Mouse (Mus musculus): ENCODE data around the gene Parvb. TPM values are rescaled to one million over a fixed set of nuclear protein-coding genes. Genes with fewer than 3 reads are reported as not detected.

Gene Parvb
- total RNA-seq, 2 experiments from 2014 or later: 130 to 134 TPM

DNA sequence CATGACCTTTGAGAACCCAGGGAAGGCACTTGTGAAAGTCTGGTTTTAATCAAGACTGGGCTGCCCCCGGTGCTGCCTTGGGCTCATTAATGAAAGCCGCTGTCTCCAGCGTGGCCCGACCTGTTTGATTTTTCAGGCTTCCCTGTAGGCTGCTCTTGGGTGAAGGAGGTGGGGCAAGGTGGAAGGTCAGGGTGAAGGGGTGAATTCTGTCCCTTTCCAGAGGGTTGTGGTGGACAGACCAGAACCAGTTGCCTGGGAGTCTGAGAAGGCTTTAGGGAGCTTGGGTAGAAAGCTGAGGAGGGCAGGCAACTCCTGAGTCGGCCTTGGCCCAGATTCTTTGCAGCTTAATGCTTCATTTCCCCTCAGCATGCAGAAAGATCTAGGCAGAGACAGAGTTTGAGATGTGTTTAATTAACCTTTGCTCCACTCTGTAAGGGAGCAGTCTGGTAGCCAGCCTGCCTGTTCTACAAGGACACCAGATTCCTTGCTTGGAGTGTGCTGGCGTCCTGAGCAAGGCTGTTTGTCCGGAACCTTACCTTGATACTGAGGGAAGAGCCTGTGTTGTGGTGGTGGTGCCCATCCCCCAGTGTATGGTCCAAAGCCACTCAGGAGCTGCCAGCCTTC is 15.3 kb upstream of the Parvb start:
- no peak for DNase-seq (ENCODE audit: low spot score in 2 of 2)

GRCm38 (mm10) chr15:84217969-84218782 is 13.7 kb upstream of the Parvb start:
- no peak for DNase-seq (ENCODE audit: low spot score in 2 of 2)

DNA sequence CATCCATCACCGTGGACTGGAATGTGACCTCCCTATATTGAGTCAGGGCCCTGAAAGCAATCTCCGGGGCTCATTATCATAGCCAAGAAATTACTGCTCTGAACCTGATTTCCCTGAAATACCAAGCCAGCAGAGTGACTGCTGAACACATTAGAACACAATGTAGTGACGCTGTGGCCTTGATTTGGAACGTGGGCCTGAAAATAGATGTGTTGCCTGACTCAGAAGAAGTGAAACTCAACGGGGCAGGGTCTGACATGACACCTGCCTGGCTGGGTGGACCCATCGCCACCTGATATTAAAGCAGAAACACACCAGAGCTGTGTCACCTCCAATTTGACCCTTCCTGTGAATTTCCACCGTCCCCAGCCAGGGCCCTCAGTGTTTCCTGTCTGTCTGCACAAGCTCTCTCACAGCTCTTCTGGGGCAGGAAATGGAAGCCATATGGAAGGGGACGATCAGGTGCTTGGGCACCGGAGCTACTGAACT is 13.0 kb upstream of the Parvb start:
- DNase-seq (ENCODE audit: low spot score in 2 of 2): no peak

GRCm38 (mm10) chr15:84221539-84221938 is 10.3 kb upstream of the Parvb start:
- DNase-seq (ENCODE audit: low spot score in 2 of 2): no peak

- no peak for DNase-seq (ENCODE audit: low spot score in 2 of 2)
These were observed 8.4 kb upstream of the Parvb start for GRCm38 (mm10) chr15:84223423-84223822.

DNA sequence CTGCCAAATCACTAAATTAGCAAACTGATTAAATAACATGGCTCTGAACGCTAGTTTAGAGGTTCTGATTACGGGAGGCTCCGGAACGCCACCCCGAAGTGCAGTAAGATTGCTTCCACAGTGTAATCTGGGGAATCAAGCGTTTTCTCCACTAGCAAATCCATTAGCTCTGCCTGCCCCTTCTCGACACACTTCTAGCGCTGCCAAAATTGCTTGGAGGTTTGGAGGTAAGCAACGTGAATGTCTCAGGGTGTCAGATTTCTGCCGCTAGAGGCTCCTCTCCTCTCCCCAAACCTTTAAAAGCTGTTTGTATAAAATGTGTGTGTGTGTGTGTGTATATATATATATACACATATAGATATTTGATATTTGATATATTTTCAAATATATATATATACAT is 7.1 kb upstream of the Parvb start:
- no peak for DNase-seq (ENCODE audit: low spot score in 2 of 2)

DNA sequence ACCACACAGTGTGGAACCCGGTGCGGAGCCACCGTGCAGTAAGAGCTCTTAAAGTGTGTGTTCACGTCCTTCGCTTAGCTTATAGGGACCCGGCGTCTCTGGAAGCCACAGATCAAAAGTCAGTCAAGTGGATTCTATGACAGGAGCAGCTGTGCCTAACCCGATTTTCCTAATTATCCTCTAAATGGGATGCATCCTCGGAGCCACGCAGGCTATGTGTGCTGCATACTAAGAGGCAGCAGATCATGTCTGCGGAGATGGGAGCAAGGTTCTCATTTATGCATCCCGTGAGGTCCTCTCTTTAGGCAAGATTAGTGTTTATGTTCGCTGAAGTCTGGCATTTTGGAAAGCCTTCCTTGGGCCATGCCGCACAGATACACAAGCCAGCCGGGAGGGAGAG is 4.9 kb upstream of the Parvb start:
- no peak for DNase-seq (ENCODE audit: low spot score in 2 of 2)

DNA sequence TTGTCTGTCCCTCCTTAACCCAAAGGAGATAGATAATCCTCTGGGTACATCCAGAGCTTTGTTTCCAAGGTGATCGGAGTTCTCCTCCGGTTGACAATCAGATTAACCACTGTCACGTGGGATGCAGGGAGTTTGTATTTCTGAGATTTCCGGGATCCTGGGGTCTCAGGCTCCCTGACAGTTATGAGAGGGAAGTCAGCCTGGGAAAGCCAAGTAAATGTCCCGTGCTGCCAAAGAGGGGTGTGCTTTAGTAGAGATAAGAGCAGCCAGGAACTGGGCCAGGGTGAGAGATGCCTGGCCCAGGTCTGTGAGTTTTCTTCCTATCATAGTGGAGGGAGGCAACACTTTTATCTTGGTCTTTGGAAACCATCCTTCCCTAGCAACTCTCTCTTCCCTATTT is 1.2 kb upstream of the Parvb start:
- DNase-seq (ENCODE audit: low spot score in 2 of 2): no peak

- DNase-seq (ENCODE audit: low spot score in 2 of 2): no peak
These were observed 630 bp upstream of the Parvb start for GRCm38 (mm10) chr15:84231113-84231712.

DNA sequence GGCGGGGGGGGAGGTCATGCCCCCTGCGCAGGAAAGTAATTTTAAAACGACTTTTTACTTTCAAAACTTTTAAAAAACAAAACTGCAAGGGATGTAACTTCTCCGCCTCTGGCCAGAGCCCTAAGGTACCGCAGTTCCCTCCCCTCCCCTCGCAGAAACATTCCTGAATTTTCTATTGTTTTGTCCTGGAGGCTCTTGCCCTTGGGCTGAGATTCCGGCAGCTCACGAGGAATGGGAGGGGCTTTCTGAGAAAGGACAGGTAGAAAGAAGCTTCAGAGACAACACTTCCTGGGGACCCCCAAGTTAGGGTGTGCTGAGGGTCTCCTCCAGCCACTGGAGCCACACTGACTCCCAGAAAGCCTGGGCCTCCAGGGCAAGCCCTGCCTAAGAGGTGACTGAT is 766 bp downstream of the Parvb start:
- DNase-seq (ENCODE audit: low spot score in 2 of 2): no peak

GRCm38 (mm10) chr15:84234794-84235581 is 3.1 kb downstream of the Parvb start:
- DNase-seq (ENCODE audit: low spot score in 2 of 2): no peak

DNA sequence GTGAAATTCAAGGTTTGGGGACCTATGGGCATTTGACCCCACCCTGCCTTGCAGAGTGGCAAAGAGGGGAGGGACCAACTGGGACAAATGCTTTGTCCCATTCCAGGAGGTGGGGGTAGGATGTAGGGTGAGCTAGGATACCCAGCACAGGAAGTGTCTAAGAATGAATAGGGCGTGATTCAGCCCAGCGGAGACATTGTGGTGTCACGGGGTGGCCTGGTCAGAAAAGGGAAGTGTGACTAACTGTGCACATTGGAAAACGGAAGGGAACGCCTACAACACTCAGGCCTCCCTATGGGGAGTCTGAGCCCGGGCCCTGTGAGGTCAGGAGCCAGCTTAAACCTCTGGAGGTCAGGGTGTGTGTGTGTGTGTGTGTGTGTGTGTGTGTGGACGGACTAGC is 3.8 kb downstream of the Parvb start:
- DNase-seq (ENCODE audit: low spot score in 2 of 2): no peak

DNA sequence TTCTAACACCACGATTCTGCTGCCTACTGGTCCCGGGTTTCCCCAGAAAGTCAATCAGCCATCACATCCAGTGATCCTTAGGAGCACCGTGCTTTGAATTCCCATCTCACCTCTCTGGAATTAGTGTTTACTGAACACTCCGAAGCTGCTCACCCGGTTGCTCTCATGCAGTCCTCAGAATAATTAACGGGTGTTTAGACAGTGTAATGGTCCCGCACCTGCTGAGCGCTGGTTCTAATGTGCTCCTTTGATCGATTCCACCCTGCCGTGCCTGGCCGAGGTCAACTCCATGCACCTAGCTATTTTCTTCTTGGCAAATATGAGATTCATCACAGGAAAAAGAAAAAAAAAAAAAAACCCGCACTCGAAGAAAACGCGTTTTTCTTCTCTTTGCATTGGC is 6.7 kb downstream of the Parvb start:
- DNase-seq (ENCODE audit: low spot score in 2 of 2): no peak

DNA sequence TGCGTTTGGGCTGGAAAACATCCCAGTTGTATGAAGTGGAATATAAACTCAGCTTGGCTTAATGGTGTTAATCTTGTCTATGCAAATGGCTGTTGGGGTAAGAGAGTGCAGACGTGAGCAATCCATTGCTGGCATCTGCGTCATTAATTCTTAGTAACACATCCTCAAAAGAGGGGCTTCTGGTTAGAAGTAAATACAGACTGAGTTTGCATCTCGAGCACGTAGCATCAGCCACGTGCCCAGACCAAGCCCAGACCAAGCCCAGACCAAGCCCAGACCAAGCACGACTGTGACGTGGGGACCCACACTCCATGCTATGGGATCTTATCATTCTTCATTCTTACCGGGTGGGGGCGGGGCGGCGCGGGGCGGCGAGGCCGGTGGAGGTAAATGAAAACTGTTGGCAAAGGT is 7.2 kb downstream of the Parvb start:
- DNase-seq (ENCODE audit: low spot score in 2 of 2): no peak

GRCm38 (mm10) chr15:84241520-84241919 is 9.7 kb downstream of the Parvb start:
- no peak for DNase-seq (ENCODE audit: low spot score in 2 of 2)

GRCm38 (mm10) chr15:84245104-84245503 is 13.3 kb downstream of the Parvb start:
- no peak for DNase-seq (ENCODE audit: low spot score in 2 of 2)

- DNase-seq (ENCODE audit: low spot score in 2 of 2): no peak
These were observed 14.4 kb downstream of the Parvb start for GRCm38 (mm10) chr15:84246195-84246594.

DNA sequence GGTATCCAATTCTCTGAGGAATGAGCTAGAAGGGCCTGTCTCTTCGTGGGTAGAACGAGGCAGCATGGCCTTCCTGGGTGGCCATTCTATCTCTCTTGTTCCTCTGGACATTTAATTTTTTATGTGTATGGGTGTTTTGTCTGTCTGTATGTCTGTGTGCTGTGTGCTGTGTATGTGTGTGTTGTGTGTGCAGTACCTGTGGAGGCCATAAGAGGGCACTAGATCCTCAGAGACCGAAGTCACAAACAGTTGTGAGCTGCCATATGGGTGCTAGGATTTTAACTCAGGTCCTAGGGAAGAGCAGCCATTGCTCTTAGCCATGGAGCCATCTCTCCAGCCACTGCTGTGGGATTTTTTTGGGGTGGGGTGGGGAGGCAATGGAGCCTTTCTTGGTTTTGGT is 15.5 kb downstream of the Parvb start:
- no peak for DNase-seq (ENCODE audit: low spot score in 2 of 2)

DNA sequence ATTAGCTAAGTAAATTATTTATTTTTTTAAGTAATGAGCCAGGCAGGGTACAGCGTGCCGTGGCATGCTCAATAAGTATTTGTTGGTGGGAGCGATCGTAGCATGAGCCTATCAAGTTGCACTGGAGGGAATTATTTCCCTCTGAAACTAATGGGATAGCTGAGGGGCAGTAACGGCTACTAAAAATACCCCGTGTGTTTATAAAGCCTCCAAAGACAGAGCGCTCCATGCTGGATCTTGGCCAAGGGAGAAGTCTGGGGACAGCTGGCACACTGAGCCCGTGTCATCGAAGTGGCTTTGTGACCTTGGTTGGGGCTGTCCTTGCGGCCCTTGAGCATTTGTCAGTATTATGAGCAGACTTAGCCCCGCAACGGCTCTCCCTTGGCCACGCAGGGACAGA is 19.4 kb downstream of the Parvb start:
- peak in 1 of 2 experiments; percentile 67 for DNase-seq (ENCODE audit: low spot score in 2 of 2)

GRCm38 (mm10) chr15:84252645-84253044 is 20.8 kb downstream of the Parvb start:
- DNase-seq (ENCODE audit: low spot score in 2 of 2): no peak

GRCm38 (mm10) chr15:84253757-84254156 is 21.9 kb downstream of the Parvb start:
- no peak for DNase-seq (ENCODE audit: low spot score in 2 of 2)

All from gastrocnemius, postnatal 4 days (tissue).